Mouse (Mus musculus) heart, postnatal 0 days (tissue): ENCODE measurements at regions not wholly inside any gene's neighbourhood (a gene's known extent, or its start where the extent isn't known, plus 50 kb on each side); places are given as distances from the start of the nearest gene placed in this dataset.

Source experiments
- ATAC-seq: fragments of 200-750 bp; cut with Nextera tagmentation; 2 replicates; pipeline ENCODE4 v1.8.0; 2017; ENCODE audit warnings: low read depth, moderate number of reproducible peaks, moderate library complexity; ENCODE audit not compliant: insufficient read depth
- DNase-seq: peaks from one replicate; pipeline ENCODE4 v3.0.0-alpha.2; 2016; ENCODE audit warnings: low spot score
- H3K27ac ChIP-seq: fragments of 300-500 bp; sonication (generic); 2 replicates; pipeline ENCODE4 v1.5.1; 2014; ENCODE audit warnings: low read depth, mild to moderate bottlenecking
- H3K27me3 ChIP-seq: fragments of 300-500 bp; sonication (generic); 2 replicates; pipeline ENCODE4 v1.6.1; 2014; ENCODE audit warnings: low read length, mixed read lengths; ENCODE audit not compliant: control insufficient read depth, insufficient read depth
- H3K36me3 ChIP-seq: fragments of 300-500 bp; sonication (generic); replicated peaks from 2 replicates; pipeline ENCODE4 v1.6.1; 2014; ENCODE audit warnings: low read length, mixed read lengths; ENCODE audit not compliant: control insufficient read depth, insufficient read depth
- H3K4me1 ChIP-seq: fragments of 300-500 bp; sonication (generic); 2 replicates; pipeline ENCODE4 v1.6.1; 2014; ENCODE audit warnings: antibody characterized with exemption; ENCODE audit not compliant: control insufficient read depth, insufficient read depth
- H3K4me2 ChIP-seq: fragments of 300-500 bp; sonication (generic); 2 replicates; pipeline ENCODE4 v1.6.1; 2014; ENCODE audit warnings: low read depth, mild to moderate bottlenecking, low read length, moderate library complexity
- H3K4me3 ChIP-seq: fragments of 300-500 bp; sonication (generic); 2 replicates; pipeline ENCODE4 v1.5.1; 2014; ENCODE audit warnings: low read depth, low read length
- H3K9ac ChIP-seq: fragments of 300-500 bp; sonication (generic); replicated peaks from 2 replicates; pipeline ENCODE4 v1.6.1; 2014; ENCODE audit warnings: low read depth, low read length, mixed read lengths
- H3K9me3 ChIP-seq: fragments of 300-500 bp; sonication (generic); replicated peaks from 2 replicates; pipeline ENCODE4 v1.6.1; 2016; ENCODE audit warnings: low read length; ENCODE audit not compliant: control insufficient read depth
- CTCF ChIP-seq: IDR thresholded peaks from 2 replicates; pipeline ENCODE4 v1.5.1; 2016; ENCODE audit warnings: antibody characterized with exemption, control low read depth, low read depth
- EP300 ChIP-seq: IDR thresholded peaks from 2 replicates; pipeline ENCODE4 v1.6.1; 2016; ENCODE audit warnings: antibody characterized with exemption, low read depth
- WGBS: fragments of 180-500 bp; shearing (Covaris S2); extraction: QIAGEN DNeasy Blood & Tissue Kit; methylation state at CpG from one replicate; pipeline ENCODE4 v1.1.7; 2014; 5-methylcytosine and 5-hydroxymethylcytosine counted together

GRCm38 (mm10) chr9:25655767-25656513, 174.6 kb downstream of the Eepd1 start:
- Histone ChIP-seq H3K4me3 (no peak overlapping the region), H3K9ac (no peak overlapping the region), H3K4me1 (peaks cover 11% of the 10 kb centered on the region; the same call in 1 of the 2 replicates), H3K9me3 (no peaks in the 10 kb centered on the region), H3K27me3 (no peaks in the 10 kb centered on the region), H3K36me3 (no peaks in the 10 kb centered on the region), H3K4me2 (no peak overlapping the region), H3K27ac (no peak overlapping the region)
- no peak for ATAC-seq
- DNase-seq, result peak; percentile 51
- TF ChIP-seq EP300, result no peak
- peak; percentile 73 for TF ChIP-seq CTCF
- WGBS, result 9% methylated on average over 3 of the region's 3 CpGs

DNA sequence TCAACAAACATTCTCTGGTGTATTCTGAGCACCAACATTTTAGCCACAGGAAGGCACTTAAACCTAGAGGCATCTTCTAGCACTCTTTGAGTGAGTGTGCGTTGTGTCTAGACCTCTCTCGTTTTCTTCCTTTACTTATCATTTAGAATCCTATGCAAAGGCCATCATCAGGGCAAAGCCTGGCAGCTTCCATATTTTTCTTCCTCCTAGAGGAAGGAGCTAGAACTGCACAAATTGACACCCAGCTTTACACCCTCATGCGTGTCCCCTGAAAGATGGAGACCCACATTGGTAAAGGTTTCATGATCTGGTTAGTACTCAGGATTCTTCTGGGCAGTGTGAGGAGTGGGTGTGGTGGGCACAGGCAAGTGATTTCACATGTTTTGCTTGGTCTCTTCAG, 175.2 kb downstream of the Eepd1 start:
- no peak overlapping the region for H3K4me3 ChIP-seq
- H3K27ac ChIP-seq, result no peak overlapping the region
- no peaks in the 10 kb centered on the region for H3K27me3 ChIP-seq
- H3K4me2 ChIP-seq, result no peak overlapping the region
- no peaks in the 10 kb centered on the region for H3K36me3 ChIP-seq
- no peak overlapping the region for H3K9ac ChIP-seq
- WGBS, result 88% methylated on average over 3 of the region's 3 CpGs
- no peaks in the 10 kb centered on the region for H3K9me3 ChIP-seq
- ATAC-seq (no peak), DNase-seq (no peak)
- TF ChIP-seq EP300, result no peak
- no peak for TF ChIP-seq CTCF
- peaks cover 11% of the 10 kb centered on the region; the same call in 1 of the 2 replicates for H3K4me1 ChIP-seq

GRCm38 (mm10) chr9:25683635-25684333, 202.4 kb downstream of the Eepd1 start:
- no peaks in the 10 kb centered on the region for H3K4me1 ChIP-seq
- 70% methylated on average over 4 of the region's 4 CpGs for WGBS

DNA sequence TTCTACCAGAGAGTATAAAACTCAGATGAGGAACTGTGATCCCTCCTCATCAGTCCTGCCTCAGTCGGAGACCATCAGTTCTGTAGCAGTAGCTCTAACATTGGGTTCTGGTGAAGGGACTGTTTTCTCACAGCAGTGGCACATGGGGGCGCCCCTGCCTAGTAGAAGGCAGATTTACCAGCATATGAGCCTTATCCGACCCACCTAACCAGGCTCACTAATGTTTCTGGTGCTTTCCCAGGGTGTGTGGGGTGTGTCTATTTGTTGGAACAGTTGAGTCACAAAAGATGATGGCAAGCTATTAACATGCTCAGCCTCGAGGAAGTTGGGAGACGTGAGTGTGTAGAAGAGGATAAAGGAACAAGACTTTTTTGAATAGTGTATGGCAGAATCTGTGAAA, 212.3 kb downstream of the Eepd1 start:
- Histone ChIP-seq H3K27ac (no peak overlapping the region), H3K4me3 (no peak overlapping the region), H3K9ac (no peak overlapping the region), H3K9me3 (no peaks in the 10 kb centered on the region), H3K4me2 (no peak overlapping the region), H3K4me1 (no peaks in the 10 kb centered on the region), H3K36me3 (no peaks in the 10 kb centered on the region), H3K27me3 (no peaks in the 10 kb centered on the region)
- no peak for DNase-seq
- no peak for TF ChIP-seq EP300
- peak; percentile 55 for TF ChIP-seq CTCF
- WGBS, result 42% methylated on average over 5 of the region's 5 CpGs
- ATAC-seq, result no peak

More at GRCm38 (mm10) chr9:25683635-25684333, 202.4 kb downstream of the Eepd1 start:
- no peak overlapping the region for H3K4me3 ChIP-seq
- no peaks in the 10 kb centered on the region for H3K36me3 ChIP-seq
- no peak overlapping the region for H3K27ac ChIP-seq
- H3K27me3 ChIP-seq, result no peaks in the 10 kb centered on the region
- no peak overlapping the region for H3K4me2 ChIP-seq
- no peak for DNase-seq
- TF ChIP-seq CTCF (no peak), EP300 (no peak)
- no peaks in the 10 kb centered on the region for H3K9me3 ChIP-seq
- no peak for ATAC-seq
- no peak overlapping the region for H3K9ac ChIP-seq

GRCm38 (mm10) chr9:25695018-25695417, 213.7 kb downstream of the Eepd1 start:
- Histone ChIP-seq H3K36me3 (no peaks in the 10 kb centered on the region), H3K27me3 (no peaks in the 10 kb centered on the region), H3K9ac (no peak overlapping the region), H3K9me3 (no peaks in the 10 kb centered on the region), H3K4me1 (no peaks in the 10 kb centered on the region), H3K4me2 (no peak overlapping the region), H3K4me3 (no peak overlapping the region), H3K27ac (no peak overlapping the region)
- ATAC-seq (no peak), DNase-seq (no peak)
- WGBS, result 42% methylated on average over 3 of the region's 3 CpGs
- TF ChIP-seq EP300 (no peak), CTCF (no peak)
